Mouse (Mus musculus) megakaryocyte-erythroid progenitor cell, adult 5 weeks (primary cell): ENCODE measurements around the gene Tspan8. TPM values are rescaled to one million over a fixed set of nuclear protein-coding genes. Genes with fewer than 3 reads are reported as not detected.

Experiments used
- polyA plus RNA-seq: library from polyadenylated mRNA; stranded (reverse); fragments of >175 nt; gene quantifications from 2 replicates; pipeline ENCODE4 v1.2.3, GENCODE M21; 2012

Tspan8 gene
- polyA plus RNA-seq: 0.39 and 0.44 TPM in 2 replicates

DNA sequence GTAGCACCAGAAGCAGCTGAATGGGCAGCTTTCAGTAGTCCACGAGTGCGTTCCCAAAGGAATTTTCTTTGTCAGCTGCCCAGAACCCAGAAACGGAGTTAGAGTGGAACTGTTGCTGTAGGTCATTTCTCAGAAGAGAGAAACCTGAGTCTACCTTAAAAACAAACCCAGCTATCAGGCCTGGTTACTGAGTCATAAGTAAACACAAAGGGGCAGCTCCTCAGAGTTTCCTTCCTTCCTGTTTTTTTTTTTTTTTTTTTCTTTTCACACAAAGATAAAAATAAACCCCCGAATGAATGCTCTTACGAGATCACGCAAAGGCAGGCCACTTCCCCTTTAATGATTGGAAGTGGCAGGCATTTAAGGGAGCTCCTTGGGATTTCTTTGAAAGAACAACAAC, at the start of gene Tspan8:
Gene Tspan8, plus strand, starts transcription at position 322 of the 400 bp plus-strand sequence.

Other genes with a start within 250 kb of the Tspan8 start
- not detected in 2 replicates for gene A930009A15Rik, start 246.8 kb upstream of the Tspan8 start, polyA plus RNA-seq
- 0.03 TPM in 1 of 2 replicates, not detected in the other for gene Lgr5, start 229.1 kb upstream of the Tspan8 start, polyA plus RNA-seq
- 0.08 and 0.12 TPM in 2 replicates for gene Ptprr, start 201.4 kb downstream of the Tspan8 start, polyA plus RNA-seq